Mouse (Mus musculus) thymus, postnatal 10 days (tissue): ENCODE results near the gene Slc25a41.

Experiments
- DNase-seq, 2 experiments: peaks; one replicate each; pipeline ENCODE4 v3.0.0; 2021; ENCODE audit warnings: low spot score in 2 of 2

Gene Slc25a41

GRCm38 (mm10) chr17:57047406-57047805, 6.0 kb upstream of the Slc25a41 start:
- no peak for DNase-seq

DNA sequence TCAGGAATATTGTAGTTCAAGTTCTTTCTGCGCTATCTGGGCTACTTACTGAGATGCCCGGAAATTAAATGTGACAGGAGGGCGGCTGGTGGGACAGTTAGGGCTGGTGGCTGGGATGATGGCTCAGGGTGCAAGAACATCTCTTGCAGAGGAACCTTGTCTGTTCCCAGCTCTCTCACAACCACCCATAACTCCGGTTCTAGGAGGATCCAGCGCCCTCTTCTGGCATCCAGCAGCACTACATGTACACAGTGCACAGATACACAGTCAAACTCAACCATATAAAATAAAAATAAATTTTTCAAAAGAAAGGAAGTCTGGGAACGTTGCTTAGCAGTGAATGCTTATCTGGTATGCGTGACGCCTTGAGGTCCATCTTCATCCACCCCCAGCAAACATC, 2.5 kb downstream of the Slc25a41 start:
- DNase-seq: no peak

- DNase-seq: no peak
Measured at GRCm38 (mm10) chr17:57032854-57033253, 8.6 kb downstream of the Slc25a41 start.

- DNase-seq: peak; percentile 97 to 100
Measured at GRCm38 (mm10) chr17:57031661-57032420, 9.6 kb downstream of the Slc25a41 start.

DNA sequence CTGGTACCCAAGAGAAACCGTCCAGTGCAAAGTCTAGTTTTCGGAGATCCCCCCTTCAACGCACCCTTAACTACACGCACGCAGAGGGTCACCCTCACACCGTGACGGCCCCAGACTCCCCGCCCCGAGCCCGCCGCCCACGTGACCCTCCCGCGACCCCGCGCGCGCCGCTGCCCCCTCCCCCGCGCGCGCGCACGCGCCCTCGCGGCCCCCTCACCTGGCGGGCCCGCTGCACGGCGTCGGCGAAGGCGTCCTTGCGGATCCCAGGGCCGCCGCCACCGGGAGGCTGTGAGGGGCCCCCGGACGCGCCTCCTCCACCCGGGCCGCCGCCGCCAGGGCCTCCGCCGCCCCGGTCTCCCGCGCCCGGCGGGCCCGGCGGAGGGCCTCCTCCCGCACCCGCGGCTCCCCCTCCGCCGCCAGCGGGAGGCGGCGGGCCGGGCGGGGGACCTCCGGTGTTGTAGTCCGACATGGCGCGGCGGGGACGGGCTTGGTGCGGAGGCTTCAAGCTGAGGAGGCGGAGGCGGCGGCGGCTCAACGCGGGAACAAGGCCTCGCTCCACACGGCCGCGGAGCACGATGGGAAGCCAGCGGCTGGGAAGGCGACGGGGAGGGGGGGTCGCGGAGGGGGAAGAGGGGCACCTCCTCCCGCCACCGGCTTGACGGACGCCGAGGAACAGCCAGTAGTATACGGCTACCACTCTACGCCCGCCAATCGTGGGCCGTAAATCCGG, 10.4 kb downstream of the Slc25a41 start, which contains the start of gene Khsrp:
Gene Khsrp (minus strand): TSS at position 592 of the 730 bp plus-strand sequence.
- DNase-seq: peak; percentile 64 to 70

GRCm38 (mm10) chr17:57029691-57030090, 11.8 kb downstream of the Slc25a41 start:
- DNase-seq: no peak

DNA sequence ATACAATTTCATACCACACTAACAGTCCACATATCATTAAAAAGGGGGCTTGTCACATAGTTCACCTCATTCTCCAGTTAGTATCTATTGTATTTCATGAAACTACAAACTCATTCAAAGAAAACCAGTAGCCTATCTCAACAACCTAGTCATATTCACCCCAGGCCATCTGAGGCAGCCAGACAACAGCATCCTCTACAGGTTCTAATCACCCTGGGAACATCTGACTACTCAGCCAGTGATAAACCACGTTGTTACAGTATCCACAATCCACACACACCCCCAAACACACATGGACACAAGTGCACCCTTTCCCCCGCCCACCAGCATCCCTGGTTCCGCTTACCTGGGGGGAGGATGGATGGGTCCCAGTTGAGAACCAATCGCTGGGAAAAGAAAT, 14.0 kb downstream of the Slc25a41 start:
- no peak for DNase-seq

DNA sequence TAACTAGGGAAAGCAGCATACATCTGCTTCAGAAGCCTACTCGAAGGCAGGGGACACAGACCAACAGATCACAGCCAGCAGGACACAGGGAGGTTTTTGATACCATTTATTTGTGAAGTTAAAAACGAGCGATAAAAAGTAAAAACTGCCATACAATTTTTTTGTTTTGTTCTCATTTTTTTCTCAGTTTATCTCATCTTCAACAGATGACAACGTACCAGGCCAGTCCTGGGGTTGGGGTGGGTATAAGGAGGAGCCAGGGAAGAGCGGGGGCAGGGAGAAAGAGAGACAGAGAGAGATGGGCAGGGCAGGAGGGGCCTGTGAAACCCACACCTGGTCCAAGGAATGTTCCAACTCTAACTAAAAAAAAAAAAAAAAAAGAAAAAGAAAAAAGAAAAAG, 20.5 kb downstream of the Slc25a41 start:
- DNase-seq: no peak

- no peak for DNase-seq
Measured at GRCm38 (mm10) chr17:57019693-57020092, 21.8 kb downstream of the Slc25a41 start.

GRCm38 (mm10) chr17:57012245-57012795, 29.1 kb downstream of the Slc25a41 start:
- no peak for DNase-seq

DNA sequence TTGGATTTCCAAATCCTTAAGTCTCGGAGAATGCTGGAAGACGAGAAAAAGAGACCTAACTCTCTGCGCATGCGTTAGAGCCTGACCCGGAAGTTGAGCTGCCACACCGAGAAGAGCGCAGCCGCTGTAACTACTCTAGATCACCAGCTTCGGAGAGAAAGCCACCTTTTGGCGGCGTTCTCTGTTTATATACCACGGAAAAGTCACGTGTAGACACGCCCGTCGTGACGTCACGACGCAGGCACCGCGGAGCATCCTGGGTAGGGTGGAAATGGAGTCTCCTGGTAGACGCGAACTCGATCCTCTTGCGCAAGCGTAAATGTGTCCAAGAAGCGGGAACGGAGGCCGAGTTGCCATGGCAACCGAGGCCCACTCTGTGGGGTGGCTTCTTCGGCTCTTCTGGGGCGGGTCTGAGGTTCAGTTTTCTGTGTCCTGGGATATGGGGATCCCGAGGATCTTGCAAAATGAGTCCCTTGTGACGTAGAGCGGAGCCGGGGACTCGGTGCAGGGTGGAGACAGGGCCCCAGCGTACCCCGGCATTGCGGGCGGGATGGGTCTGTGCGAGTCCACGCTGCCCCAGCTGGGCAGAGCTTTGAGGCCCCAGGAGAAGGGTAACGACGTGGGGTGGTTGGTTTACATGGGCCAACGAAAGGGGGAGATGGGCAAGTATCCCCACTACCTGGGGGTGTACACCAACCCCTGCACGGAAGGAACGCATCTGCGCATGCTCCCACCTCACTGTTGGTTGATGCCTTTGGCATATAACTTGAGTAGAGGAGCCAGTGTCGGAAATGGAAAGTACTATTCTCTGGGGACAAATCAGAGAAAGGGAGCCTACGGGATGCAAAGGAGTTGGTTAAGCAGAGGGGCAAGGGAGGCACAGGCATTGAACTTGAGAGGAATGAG, 30.0 kb downstream of the Slc25a41 start, which contains the start of the genes Gtf2f1 and Gm17949:
Gene Gtf2f1 (minus strand): TSS at position 53 of the 906 bp plus-strand sequence.
Gene Gm17949 (plus strand): TSS at position 234 of the 906 bp plus-strand sequence.
- peak; percentile 90 to 93 for DNase-seq

- no peak for DNase-seq
Measured at GRCm38 (mm10) chr17:57010911-57011235, 30.6 kb downstream of the Slc25a41 start.

GRCm38 (mm10) chr17:57007137-57007905, 34.1 kb downstream of the Slc25a41 start:
- no peak for DNase-seq

- DNase-seq: no peak
Measured at GRCm38 (mm10) chr17:57003994-57004393, 37.5 kb downstream of the Slc25a41 start.

GRCm38 (mm10) chr17:57001228-57001627, 40.2 kb downstream of the Slc25a41 start:
- DNase-seq: no peak

DNA sequence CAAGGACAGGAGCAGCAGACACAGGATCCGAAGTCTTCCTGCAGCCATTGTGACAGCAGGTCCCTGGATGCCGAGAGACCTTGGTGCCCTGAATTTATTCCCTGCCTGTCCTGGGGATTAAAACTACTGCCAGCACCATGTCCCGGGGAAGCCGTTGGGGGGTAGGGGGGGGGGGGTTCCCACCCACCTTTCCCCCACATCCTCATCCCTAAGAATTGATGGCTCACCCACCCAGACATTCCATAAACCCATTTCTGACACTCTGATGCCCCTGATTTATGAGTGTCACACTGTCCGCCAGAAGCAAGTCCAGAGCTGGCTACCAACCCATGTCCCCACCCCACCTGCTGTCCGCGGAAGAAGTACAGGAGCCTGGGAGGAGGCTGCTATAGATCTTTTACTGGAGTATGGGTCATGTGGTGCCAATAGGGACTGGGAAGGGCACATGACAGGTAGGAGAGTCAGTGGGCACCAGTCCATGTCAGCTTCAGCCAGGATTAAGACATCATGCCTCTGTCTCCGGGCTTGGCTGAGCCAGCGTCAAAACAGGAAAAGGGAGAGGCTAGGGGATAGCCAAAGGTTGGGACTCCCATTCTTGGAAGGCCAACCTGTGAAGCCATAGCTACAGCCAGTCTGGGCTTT, 41.4 kb downstream of the Slc25a41 start, which contains the start of gene Pspn:
Gene Pspn (minus strand): TSS at position 51 of the 642 bp plus-strand sequence.
- DNase-seq: no peak

GRCm38 (mm10) chr17:56999414-56999813, 42.0 kb downstream of the Slc25a41 start:
- DNase-seq: no peak

- DNase-seq: peak; percentile 88 to 95
Measured at GRCm38 (mm10) chr17:56997029-56997667, 44.3 kb downstream of the Slc25a41 start, which contains the start of gene Alkbh7. Alkbh7 (plus strand) TSS chr17:56997339.

- no peak for DNase-seq
Measured at GRCm38 (mm10) chr17:56996506-56996905, 44.9 kb downstream of the Slc25a41 start.

DNA sequence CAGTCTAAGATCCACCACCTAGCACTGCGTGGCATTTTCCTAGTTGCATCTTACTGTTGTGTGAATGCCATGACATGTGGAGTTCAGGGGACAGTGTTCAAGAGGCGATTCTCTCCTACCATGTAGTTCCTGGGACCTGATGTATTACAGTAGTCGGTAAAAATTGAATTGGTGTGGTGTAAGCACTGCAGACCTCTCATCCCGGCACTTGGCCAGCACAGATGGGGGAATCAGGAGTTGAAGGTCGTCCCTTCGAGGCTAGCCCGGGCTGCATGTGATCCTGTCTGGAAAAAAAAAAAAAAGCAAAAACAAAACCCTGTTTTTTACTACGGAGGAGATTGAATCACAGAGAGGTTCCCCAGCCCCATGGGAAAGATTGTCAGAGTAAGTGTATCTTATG, 46.4 kb downstream of the Slc25a41 start:
- no peak for DNase-seq
